Mouse (Mus musculus) adrenal gland (tissue): Measurements from ENCODE around the gene Ccne1.

Experiments used
- intact Hi-C: fragments of 180-260 bp; cut with DNase I; formaldehyde crosslinking; loops from one replicate; pipeline ENCODE4 v1.15.1; 2025

The Ccne1 gene

DNA sequence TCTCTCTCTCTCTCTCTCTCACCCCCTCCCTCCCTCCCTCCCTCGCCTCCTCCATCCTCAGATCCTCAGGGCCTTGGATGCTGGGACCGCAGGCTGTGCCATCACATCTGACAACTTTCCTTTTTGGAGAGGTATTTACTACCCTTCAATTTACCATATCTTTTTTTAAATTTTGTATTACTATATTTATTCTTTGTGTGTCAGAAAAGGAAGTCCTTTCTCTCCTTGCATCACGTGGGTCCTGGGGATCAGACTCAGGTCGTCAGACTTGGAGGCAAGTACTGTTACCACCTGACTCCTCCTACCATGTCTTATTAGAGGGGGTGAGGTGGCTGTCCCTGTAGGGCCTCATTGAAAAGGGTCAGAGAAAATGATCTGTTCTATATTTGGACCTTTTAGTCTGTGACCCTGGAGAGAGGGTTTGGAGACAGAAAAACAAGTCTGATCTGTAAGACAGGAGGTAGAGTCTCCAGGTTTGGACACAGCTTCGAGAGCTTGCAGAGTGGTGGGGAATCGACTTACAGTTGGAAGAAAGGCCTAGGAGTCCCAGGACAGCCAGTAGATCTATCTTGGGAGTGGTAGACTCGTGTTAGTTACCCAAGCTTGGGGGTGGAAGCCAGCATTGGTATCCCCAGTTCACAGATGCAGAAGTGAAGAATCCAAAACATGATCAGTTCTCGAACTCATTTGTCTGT is 47.6 kb downstream of the Ccne1 start:
- intact Hi-C loops = no loop called here

DNA sequence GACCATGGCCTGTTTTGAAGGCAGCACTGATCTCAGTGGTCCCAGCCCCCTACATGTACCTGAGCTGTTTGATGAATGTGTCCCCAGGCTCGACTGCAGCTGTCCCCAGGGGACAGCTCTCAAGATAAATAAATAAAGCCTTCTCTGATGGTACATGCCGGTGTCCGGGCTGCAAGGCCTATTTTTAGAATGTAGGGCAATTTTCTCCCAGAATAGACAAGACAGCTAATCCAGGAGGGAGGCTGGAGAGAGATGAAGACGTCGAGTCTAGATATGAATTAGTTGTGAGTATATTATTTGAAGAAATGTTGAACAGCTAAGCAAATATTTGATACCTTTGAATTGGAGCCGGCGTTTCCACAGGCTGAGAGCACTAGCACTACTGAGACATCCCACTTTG is 48.2 kb downstream of the Ccne1 start:
- intact Hi-C loops = no loop called here

DNA sequence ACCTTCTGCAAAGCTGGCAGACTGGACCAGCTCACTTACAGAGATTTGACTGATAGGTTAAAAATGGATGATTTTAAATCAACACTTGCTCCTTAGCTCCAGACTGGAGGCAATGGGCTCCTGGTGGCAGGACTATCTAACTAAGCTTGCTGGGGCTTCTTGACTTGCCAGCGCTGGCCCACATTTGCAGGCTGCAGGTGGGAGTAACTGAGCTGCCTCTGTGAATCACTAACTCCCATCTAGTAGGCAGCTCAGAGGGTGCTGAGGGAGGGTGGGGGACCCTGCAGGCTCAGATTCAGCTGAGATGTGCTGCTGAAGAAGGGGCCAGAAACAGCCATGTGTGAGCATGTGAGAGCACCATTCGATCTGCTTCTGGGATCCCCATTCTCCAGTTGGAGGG is 51.3 kb downstream of the Ccne1 start:
- intact Hi-C loops = no loop called here

DNA sequence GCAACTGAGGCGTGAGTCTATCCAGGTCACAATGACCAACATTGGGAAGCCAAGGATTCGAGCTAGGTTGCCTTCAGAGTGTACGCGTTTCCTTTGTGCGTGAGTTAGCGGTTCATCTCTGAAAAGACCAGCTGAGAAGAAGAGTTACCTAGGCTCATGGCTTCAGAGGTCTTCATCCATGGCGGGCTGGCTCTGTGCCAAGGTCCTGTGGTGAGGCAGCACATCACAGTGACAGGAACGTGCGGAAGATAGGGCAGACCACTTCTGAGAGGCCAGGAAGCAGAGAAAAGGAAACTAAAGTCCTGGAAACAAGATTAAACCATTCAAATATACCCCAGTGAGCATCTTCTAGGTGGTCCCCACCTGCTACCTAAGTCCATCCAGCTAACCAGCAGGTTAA is 53.1 kb downstream of the Ccne1 start:
- intact Hi-C loops = no loop called here
